Mouse (Mus musculus) left cerebral cortex, postnatal 25 days (tissue): Measurements from ENCODE around the gene Zfp385a. TPM values are rescaled to one million over a fixed set of nuclear protein-coding genes. Genes with fewer than 3 reads are reported as not detected.

ENCODE experiments used
- DNase-seq, 2 experiments: peaks; one replicate each; pipeline ENCODE4 v3.0.0; 2022; ENCODE audit warnings: low spot score in 2 of 2, mixed read lengths in 1 of 2
- intact Hi-C: fragments of 180-260 bp; cut with DNase I; formaldehyde crosslinking; loops from one replicate; pipeline ENCODE4 v1.15.1; 2025
- total RNA-seq, 2 experiments: library from RNA; stranded (reverse); gene quantifications; 2 replicates each; pipeline ENCODE4 v1.2.3; 2021

Gene Zfp385a
- total RNA-seq, 2 experiments from 2014 or later: 62.4 to 64.8 TPM

GRCm38 (mm10) chr15:103342415-103342814, 2.5 kb upstream of the Zfp385a start:
- DNase-seq: peak; percentile 74 to 91
- intact Hi-C loops: no loop called here

DNA sequence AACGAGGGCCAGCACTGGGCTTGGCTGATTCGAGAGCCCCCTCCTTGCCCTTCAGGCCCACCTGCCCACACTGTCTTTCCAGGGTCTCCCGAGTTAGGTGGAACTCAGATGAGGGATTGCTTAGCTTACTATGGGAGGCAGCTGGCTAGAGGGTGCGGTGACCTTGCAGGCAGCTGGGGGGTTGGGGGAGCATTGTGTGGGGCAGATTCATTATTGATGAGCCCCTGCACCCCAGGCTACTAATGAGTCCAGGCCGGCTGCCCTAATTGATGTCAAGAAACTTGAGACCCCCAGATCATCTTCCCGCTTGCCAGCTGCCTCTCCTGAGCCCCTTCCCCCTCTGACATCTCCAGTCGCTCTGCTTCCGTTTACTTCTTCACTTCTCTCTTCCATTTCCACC, 1.7 kb upstream of the Zfp385a start:
- no peak for DNase-seq
- intact Hi-C loops: loop anchor here (2.0 kb wide), 1 partner anchor 19 kb away; no protein-coding TSS in a partner anchor

DNA sequence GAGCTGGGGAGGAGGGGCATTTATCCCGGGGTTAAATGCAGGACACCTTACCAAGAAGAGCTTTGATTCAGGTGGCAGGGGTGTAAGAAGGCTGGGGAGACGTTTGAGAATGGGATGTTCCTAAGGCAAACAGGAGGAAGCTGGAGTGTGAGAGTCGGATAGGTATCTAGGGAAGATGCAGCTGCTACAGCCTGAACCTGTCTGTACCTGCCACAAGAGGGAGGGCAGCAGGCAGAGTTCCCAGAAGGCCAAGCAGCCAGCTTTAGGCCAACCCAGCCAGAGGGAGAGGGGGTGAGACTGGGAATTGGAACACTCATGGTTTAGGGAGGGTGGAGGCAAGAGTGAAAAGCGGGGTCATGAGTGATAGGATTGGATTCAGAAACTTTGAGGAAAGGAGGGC, 893 bp upstream of the Zfp385a start:
- peak in 1 of 2 experiments; percentile 44 for DNase-seq
- intact Hi-C loops: loop anchor here (2.0 kb wide), 1 partner anchor 18 kb away; no protein-coding TSS in a partner anchor

- no peak for DNase-seq
These were observed 530 bp downstream of the Zfp385a start for GRCm38 (mm10) chr15:103339166-103339960.

GRCm38 (mm10) chr15:103338829-103339165, 1.1 kb downstream of the Zfp385a start:
- intact Hi-C loops: no loop called here
- DNase-seq: no peak

More at GRCm38 (mm10) chr15:103339166-103339960, 530 bp downstream of the Zfp385a start:
- intact Hi-C loops: no loop called here

DNA sequence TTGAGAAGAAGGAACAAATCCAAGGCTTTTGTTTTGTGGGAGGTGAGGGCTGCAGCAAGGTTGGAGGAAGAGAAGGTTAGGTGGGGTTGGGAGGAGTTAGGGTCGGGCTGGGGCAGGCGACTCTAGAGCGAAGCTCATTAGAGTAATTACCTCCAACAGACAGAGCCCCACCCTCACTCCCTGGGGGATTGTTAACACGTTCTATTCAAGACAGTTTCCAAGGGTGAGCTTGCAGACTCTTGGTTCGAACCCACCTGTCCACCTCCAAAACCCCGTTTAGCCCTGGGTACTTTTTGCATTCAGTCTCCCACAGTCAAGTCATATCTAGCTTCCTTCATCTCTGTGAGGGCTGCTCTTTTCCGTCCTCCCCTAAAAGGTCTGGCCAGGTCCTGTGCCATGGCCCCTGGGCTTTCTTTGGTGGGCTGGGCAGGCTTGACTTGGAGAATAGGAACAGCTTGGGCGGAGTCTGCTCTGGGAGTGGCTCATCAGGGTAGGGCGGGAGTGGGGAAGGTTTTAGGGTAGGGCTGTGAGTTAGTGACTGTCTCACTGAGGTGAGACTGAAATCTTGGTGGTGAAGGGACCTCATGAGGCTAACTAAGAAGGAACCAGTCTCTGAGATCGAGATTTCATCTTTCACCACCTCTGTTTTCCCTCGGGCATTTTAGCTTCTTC, 2.8 kb downstream of the Zfp385a start:
- intact Hi-C loops: no loop called here

GRCm38 (mm10) chr15:103335488-103336235, 4.2 kb downstream of the Zfp385a start:
- DNase-seq: peak in 1 of 2 experiments; percentile 53
- intact Hi-C loops: no loop called here

More for the DNA sequence above, 2.8 kb downstream of the Zfp385a start:
- no peak for DNase-seq

GRCm38 (mm10) chr15:103335040-103335439, 4.9 kb downstream of the Zfp385a start:
- no peak for DNase-seq
- intact Hi-C loops: no loop called here

DNA sequence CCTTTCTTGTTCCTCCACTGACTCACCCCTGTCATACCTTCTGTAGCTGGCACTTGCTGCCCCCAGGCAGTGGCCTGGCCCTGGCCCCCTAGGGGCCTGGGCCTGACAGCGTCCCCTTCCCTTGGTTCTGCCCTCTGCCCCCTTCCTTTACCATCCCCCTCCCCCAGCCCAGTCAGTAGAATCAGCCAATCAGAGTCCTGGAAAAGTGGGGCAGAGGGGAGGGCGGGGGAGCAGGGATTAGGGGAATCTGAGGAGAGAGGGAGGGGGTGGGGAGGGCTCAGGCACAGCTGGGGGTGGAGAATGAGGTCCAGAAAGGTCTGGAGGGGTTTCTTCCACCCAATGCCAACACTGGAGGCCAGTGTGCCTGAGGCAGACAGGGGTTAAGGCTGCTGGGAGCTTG, 5.7 kb downstream of the Zfp385a start:
- no peak for DNase-seq
- intact Hi-C loops: no loop called here

GRCm38 (mm10) chr15:103333738-103334137, 6.2 kb downstream of the Zfp385a start:
- intact Hi-C loops: no loop called here
- no peak for DNase-seq

GRCm38 (mm10) chr15:103333081-103333615, 6.7 kb downstream of the Zfp385a start:
- intact Hi-C loops: no loop called here
- DNase-seq: peak in 1 of 2 experiments; percentile 23

- intact Hi-C loops: loop anchor here (2.0 kb wide), 1 partner anchor 17 kb away; the partner anchor contains the start of gene Zfp385a
- DNase-seq: peak; percentile 64 to 83
These were observed 16.2 kb downstream of the Zfp385a start for GRCm38 (mm10) chr15:103323455-103324247.

DNA sequence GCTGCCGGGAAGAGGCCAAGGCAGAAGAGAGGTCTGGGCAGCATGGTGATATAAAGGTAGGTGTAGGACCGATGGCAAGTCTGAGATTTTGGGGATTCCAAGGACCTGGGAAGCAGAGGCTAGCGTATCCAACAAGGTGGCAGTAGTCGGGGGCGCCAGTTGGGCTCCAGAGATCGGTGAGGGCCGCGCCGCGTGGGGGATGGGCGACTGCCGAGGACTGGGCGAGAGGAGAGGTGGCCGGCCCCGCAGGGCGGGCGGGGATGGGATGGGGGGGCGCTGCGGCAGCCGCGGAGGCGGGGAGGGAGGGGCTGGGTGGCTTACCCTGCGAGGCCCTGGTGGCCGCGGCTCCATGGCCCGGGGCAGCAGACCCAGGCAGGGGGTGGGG, 16.8 kb downstream of the Zfp385a start:
- intact Hi-C loops: loop anchor here (2.0 kb wide), 1 partner anchor 18 kb away; the partner anchor contains the start of gene Zfp385a
- DNase-seq: no peak

- intact Hi-C loops: loop anchor here (2.0 kb wide), 1 partner anchor 18 kb away; the partner anchor contains the start of gene Zfp385a
- DNase-seq: no peak
These were observed 17.5 kb downstream of the Zfp385a start for GRCm38 (mm10) chr15:103322396-103322795.

DNA sequence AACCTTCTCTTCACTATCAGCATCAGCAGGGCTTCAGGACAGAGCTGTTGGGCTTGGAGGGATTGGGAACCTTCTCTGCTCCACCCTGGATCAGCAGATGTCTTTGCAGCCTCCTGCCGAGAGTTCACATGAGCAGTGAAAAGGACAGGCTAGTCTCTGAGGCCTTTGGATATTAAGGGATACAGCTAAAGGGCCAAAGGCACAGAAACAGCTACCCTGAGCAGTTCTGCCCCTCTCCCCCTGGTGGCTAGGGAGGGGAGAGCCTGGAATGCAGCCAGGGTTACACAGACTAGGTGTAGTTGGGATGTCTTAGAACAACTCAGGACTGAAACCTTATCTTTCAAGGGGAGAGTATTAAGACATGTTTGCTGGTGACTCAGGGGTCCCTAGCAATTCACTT, 18.8 kb downstream of the Zfp385a start:
- intact Hi-C loops: no loop called here
- no peak for DNase-seq

DNA sequence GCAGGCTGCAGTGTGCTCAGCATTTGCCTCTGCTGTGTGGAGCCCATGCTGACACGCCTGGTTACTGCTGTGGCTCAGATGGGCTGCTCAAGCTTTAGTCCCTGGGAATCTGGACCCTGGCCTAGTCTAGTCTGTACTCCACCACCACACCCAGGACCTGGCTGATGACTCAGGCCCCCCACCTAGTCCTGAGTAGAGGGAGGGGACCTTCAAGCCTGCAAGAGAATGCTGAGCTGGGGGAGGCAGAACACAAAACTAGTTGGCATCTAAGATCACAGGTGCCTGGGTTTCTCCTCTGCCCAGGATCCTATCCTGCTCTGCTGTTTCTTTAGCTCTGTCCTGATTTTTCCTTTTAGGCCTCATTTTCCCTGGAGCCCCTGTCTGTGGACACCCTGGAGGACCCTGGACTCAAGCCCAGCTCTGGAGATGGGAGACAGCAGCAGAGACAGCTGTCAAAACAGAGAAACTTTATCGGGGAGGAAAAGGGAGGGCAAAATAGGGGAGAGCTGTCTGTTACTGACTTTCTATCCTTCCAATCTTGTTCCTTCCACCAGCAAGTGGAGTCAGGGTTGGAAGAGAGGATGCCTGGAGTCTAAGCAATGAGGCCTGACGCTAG, 21.6 kb downstream of the Zfp385a start:
- DNase-seq: no peak
- intact Hi-C loops: no loop called here

DNA sequence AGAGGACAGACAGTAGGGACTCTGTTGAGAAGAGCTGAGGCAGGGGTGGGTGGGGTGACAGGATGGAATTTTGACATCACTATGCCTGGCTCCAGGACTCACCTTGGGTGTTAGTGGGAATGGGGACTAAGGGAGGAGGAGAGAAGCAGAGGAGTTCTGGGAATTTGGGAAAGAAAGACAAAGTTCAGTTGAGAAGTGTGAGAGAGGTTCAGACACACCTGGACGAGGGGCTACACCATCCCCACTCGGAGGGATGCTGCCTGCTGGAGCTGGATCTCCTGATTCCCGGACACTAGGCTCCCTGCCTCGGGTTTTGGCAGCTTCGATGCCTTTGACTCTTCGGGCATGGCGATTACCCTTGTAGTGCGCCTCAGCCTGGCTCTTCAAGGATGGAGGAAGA, 22.2 kb downstream of the Zfp385a start:
- DNase-seq: no peak
- intact Hi-C loops: no loop called here

- intact Hi-C loops: no loop called here
- no peak for DNase-seq
These were observed 22.8 kb downstream of the Zfp385a start for GRCm38 (mm10) chr15:103317120-103317519.
